Mouse (Mus musculus): ENCODE measurements around the gene Pde11a. TPM values are rescaled to one million over a fixed set of nuclear protein-coding genes. Genes with fewer than 3 reads are reported as not detected.

Gene Pde11a
- 1.9 TPM for polyA plus RNA-seq (2014; fragmentation: Illumina TruSeq; extraction: RNeasy Lipid Tissue Mini Kit (QIAGEN cat#74804); ENCODE audit: low read depth, low replicate concordance)

GRCm38 (mm10) chr2:76338215-76339156 is at the start of gene Pde11a:
TSS of gene Pde11a (minus strand) at chr2:76338774.

GRCm38 (mm10) chr2:76369821-76370655 is 31.5 kb upstream of the Pde11a start, which contains the start of gene Rbm45:
TSS of gene Rbm45 (plus strand) at chr2:76369984.

GRCm38 (mm10) chr2:76360226-76360625 is 21.7 kb upstream of the Pde11a start, which contains the start of gene Cyct:
TSS of gene Cyct (minus strand) at chr2:76360450.

GRCm38 (mm10) chr2:75981440-75982081 is 357.0 kb downstream of the Pde11a start, which contains the start of gene Ttc30a1:
TSS of gene Ttc30a1 (minus strand) at chr2:75981967.

GRCm38 (mm10) chr2:75977752-75978368 is 360.7 kb downstream of the Pde11a start, which contains the start of gene Ttc30a2:
TSS of gene Ttc30a2 (minus strand) at chr2:75978170.

Other genes starting within 250 kb of the Pde11a start
- gene Cyct, start 21.7 kb upstream of the Pde11a start, polyA plus RNA-seq (2014; fragmentation: Illumina TruSeq; extraction: RNeasy Lipid Tissue Mini Kit (QIAGEN cat#74804); ENCODE audit: low read depth, low replicate concordance): 4.2 TPM
- 19.4 TPM for gene Rbm45, start 31.2 kb upstream of the Pde11a start, polyA plus RNA-seq (2014; fragmentation: Illumina TruSeq; extraction: RNeasy Lipid Tissue Mini Kit (QIAGEN cat#74804); ENCODE audit: low read depth, low replicate concordance)
- gene Osbpl6, start 67.7 kb upstream of the Pde11a start, polyA plus RNA-seq (2014; fragmentation: Illumina TruSeq; extraction: RNeasy Lipid Tissue Mini Kit (QIAGEN cat#74804); ENCODE audit: low read depth, low replicate concordance): 11.3 TPM

All from adipose tissue, adult 10 weeks (tissue).